Mouse (Mus musculus) C2C12 (cell line): ENCODE results near the gene Gm29797. TPM values are rescaled to one million over a fixed set of nuclear protein-coding genes. Genes with fewer than 3 reads are reported as not detected.

Source experiments
- H3K27me3 ChIP-seq: one replicate; pipeline ENCODE4 v1.6.1; 2011; ENCODE audit not compliant: control insufficient read depth, insufficient read depth, insufficient read length
- H3K36me3 ChIP-seq: one replicate; pipeline ENCODE4 v1.6.1; 2011; ENCODE audit not compliant: control insufficient read depth, insufficient read depth
- H3K4me3 ChIP-seq: one replicate; pipeline ENCODE4 v1.5.1; 2011; ENCODE audit warnings: mild to moderate bottlenecking, control low read depth; ENCODE audit not compliant: poor library complexity, insufficient read depth, severe bottlenecking
- H3K79me2 ChIP-seq: one replicate; pipeline ENCODE4 v1.6.1; 2011; ENCODE audit not compliant: control insufficient read depth, insufficient read depth
- H3K79me3 ChIP-seq: one replicate; pipeline ENCODE4 v1.6.1; 2011; ENCODE audit warnings: low read depth, control low read depth
- H3ac ChIP-seq: one replicate; pipeline ENCODE3; 2011; ENCODE audit warnings: low read depth; ENCODE audit not compliant: control insufficient read depth, insufficient read length
- CEBPB ChIP-seq: IDR thresholded peaks from one replicate; pipeline ENCODE4 v1.6.1; 2011; ENCODE audit warnings: low read depth, mild to moderate bottlenecking, control low read depth, moderate library complexity
- CTCF ChIP-seq: IDR thresholded peaks from one replicate; pipeline ENCODE4 v1.5.1; 2011; ENCODE audit not compliant: control insufficient read depth, insufficient read depth, insufficient read length
- FOSL1 ChIP-seq: IDR thresholded peaks from one replicate; pipeline ENCODE4 v1.8.0; 2011; ENCODE audit warnings: mild to moderate bottlenecking, low read length; ENCODE audit not compliant: poor library complexity, insufficient read depth, severe bottlenecking
- MAX ChIP-seq: IDR thresholded peaks from one replicate; pipeline ENCODE4 v1.6.1; 2011; ENCODE audit warnings: mild to moderate bottlenecking, control low read depth
- MYOD1 ChIP-seq: IDR thresholded peaks from one replicate; pipeline ENCODE4 v1.6.1; 2011; ENCODE audit warnings: low read depth; ENCODE audit not compliant: control insufficient read depth, insufficient read length
- MYOG ChIP-seq: IDR thresholded peaks from one replicate; pipeline ENCODE4 v1.6.1; 2011; ENCODE audit not compliant: control insufficient read depth, insufficient read length; ENCODE audit errors: extremely low read depth
- USF1 ChIP-seq: IDR thresholded peaks from one replicate; pipeline ENCODE4 v1.6.1; 2011; ENCODE audit warnings: low read depth, mild to moderate bottlenecking, control low read depth, moderate library complexity
- polyA plus RNA-seq: library from polyadenylated mRNA; unstranded; fragments of >200 nt; fragmentation: generic; extraction: Trizol; gene quantifications from one replicate; pipeline ENCODE4 v1.2.1, GENCODE M21; 2012; ENCODE audit warnings: missing spikeins

Gm29797 gene
- polyA plus RNA-seq, 1 experiment: 0.05 TPM

DNA sequence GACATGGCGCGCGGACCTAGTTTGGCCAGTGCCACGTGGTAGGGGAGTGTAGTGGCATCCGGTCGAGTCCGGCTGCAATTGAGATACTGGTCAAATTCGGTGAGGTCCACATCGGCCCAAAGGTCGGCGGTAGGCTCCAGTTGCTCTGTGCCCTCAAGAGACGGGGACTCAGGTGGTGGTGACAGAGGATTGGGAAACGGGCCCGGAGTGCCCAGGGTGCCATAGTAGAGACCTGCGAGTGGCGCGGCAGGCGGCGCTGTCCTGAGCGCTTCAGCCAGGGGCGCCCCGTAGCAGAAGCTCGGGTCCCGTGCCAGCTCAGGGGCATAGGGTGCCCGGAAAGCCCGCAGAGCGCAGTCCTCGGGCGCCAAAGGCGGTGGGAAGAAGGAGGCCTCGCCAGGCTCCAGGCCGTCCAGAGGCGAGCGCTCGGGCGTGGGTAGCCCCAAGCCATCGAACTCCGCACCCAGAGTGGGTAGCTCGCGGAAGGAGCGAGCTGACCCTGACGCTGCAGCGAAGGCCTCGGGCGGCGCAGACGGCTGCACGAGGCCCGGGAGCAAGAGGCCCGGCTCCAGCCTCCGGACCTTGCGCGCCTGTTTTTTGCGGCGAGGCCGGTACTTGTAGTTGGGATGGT, 13.6 kb downstream of the Gm29797 start:
- Histone ChIP-seq H3K4me3 (no peak overlapping the region), H3K79me2 (no peaks in the 10 kb centered on the region), H3K79me3 (no peaks in the 10 kb centered on the region), H3K27me3 (peaks cover 39% of the 10 kb centered on the region), H3K36me3 (no peaks in the 10 kb centered on the region), H3ac (no peak overlapping the region)
- TF ChIP-seq MYOD1 (no peak), MAX (no peak), CTCF (no peak), USF1 (no peak), CEBPB (no peak), MYOG (no peak), FOSL1 (no peak)

DNA sequence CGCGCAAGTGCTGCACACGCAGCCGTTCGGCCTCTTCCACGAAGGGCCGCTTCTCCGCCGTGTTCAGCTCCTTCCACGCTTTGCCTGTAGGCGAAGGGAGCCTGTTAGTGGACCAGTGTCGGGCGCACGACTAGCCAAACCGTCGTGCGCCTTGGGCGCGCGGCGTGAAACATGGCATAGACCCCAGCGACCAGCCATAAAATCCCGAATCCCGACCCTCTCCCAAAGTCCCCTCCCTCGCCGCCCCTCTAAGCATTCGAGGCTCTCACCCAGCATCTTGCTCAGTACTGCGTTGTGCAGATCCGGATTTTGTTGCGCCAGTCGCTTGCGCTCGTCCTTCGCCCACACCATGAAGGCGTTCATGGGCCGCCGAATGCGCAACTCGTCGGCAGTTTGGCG, 14.1 kb downstream of the Gm29797 start:
- H3K79me3 ChIP-seq: no peaks in the 10 kb centered on the region
- H3K4me3 ChIP-seq: no peak overlapping the region
- no peak overlapping the region for H3ac ChIP-seq
- no peaks in the 10 kb centered on the region for H3K79me2 ChIP-seq
- H3K27me3 ChIP-seq: peaks cover 39% of the 10 kb centered on the region
- no peak for TF ChIP-seq CTCF
- no peak for TF ChIP-seq MAX
- no peaks in the 10 kb centered on the region for H3K36me3 ChIP-seq

DNA sequence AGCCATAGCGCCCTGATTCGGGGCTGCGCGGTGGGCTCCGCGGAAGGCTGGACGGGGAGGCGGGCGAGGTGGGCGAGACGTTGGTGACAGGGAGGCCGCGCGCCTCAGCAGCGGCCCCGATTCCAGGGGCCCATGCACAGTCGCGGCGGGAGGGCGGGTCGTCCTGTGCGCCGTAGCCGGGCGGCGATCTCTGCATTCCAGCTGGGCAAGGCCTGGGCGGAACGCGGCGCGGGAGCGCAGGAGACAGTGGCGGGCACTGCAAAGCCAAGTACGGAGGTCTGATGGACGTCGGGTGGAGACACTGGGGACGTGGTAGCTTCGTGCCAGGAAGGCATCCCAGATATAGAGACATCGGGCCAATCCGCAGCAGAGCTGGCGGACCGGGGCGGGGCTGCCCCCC, 14.5 kb downstream of the Gm29797 start, which contains the start of gene Sox18:
Gene Sox18 (minus strand): TSS at position 315 of the 400 bp plus-strand sequence.
- Histone ChIP-seq H3K79me2 (no peaks in the 10 kb centered on the region), H3K36me3 (no peaks in the 10 kb centered on the region), H3K4me3 (no peak within 1 kb of the TSS), H3ac (no peak within 1 kb of the TSS), H3K27me3 (peaks cover 39% of the 10 kb centered on the region), H3K79me3 (no peaks in the 10 kb centered on the region)
- no peak for TF ChIP-seq FOSL1

DNA sequence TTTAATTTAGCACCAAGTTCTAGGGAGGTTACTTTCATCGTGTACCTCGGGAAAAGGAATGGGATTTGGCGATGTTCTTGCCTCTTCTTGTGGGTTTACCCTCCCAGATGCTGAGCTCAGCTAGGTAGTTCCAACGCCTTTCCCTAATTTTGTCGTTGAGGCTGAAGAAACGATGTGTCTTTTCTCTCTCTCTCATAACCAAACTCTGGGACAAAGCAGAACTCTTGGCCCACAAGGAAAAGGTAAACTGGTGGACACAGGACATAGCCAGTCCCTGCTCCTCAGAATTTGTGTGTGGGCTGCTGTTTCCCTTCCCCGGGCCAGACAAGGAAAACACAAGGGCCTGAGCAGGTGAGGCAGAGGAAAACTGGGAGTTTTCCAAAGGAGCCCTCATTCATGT, 15.2 kb downstream of the Gm29797 start:
- Histone ChIP-seq H3K36me3 (no peaks in the 10 kb centered on the region), H3K79me2 (no peaks in the 10 kb centered on the region), H3K4me3 (no peak overlapping the region), H3ac (no peak overlapping the region), H3K27me3 (peaks cover 39% of the 10 kb centered on the region), H3K79me3 (no peaks in the 10 kb centered on the region)
- TF ChIP-seq USF1 (no peak), FOSL1 (no peak), CEBPB (no peak), MAX (no peak), MYOG (no peak), MYOD1 (no peak), CTCF (no peak)

DNA sequence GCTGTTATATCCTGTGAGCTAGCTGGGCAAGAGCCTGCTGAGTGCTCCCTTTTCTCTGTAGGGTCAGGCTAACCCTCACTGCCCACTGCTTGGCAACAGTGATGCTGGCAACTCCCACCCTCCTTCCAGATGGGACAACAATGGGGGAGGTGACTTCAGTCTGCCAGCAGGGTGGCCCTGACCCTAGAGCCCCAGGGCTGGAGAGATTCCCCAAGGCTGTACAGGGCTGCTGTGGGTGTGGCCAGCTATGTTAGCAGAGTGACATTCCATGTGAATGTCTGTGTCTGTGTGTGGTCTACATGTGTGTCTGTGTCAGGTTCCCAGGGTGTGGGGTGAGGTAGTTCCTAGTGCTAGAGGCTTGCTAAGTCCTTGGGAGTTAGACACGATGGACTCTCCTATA, 16.7 kb downstream of the Gm29797 start:
- TF ChIP-seq CTCF (no peak), CEBPB (no peak), MAX (no peak), MYOG (no peak), MYOD1 (no peak)
- H3K4me3 ChIP-seq: no peak overlapping the region
- peaks cover 39% of the 10 kb centered on the region for H3K27me3 ChIP-seq
- no peaks in the 10 kb centered on the region for H3K36me3 ChIP-seq
- no peaks in the 10 kb centered on the region for H3K79me2 ChIP-seq
- no peak overlapping the region for H3ac ChIP-seq
- H3K79me3 ChIP-seq: no peaks in the 10 kb centered on the region

DNA sequence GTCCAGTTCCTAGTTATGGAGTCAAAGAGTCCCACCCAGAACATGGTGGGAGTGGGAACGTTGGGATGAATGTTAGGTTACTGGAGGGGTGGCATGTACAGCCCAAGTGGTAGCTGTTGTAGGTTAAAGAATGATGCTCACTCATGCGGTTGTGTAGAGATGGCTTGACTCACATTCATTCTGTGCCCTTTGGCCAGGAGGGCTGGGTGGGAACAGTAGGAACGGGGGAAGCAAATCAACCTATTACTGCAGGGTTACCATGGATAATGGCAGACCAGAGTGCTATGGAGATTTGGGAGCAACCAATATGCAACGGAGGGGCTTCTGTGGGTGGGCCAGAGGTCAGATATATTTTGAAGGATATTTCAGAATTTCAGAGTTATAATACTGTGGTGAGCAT, 18.1 kb downstream of the Gm29797 start:
- TF ChIP-seq MYOD1 (no peak), CTCF (no peak), MAX (no peak), CEBPB (no peak), FOSL1 (no peak), USF1 (no peak), MYOG (no peak)
- no peaks in the 10 kb centered on the region for H3K79me2 ChIP-seq
- H3K27me3 ChIP-seq: peaks cover 31% of the 10 kb centered on the region
- H3ac ChIP-seq: no peak overlapping the region
- no peaks in the 10 kb centered on the region for H3K36me3 ChIP-seq
- H3K4me3 ChIP-seq: no peak overlapping the region
- no peaks in the 10 kb centered on the region for H3K79me3 ChIP-seq
